Mouse (Mus musculus) C2C12 (cell line): ENCODE data around the gene Vsig1. TPM values are rescaled to one million over a fixed set of nuclear protein-coding genes. Genes with fewer than 3 reads are reported as not detected.

Experiments
- H3K27me3 ChIP-seq: one replicate; pipeline ENCODE4 v1.6.1; 2011; ENCODE audit not compliant: control insufficient read depth, insufficient read depth, insufficient read length
- H3K36me3 ChIP-seq: one replicate; pipeline ENCODE4 v1.6.1; 2011; ENCODE audit not compliant: control insufficient read depth, insufficient read depth
- H3K4me3 ChIP-seq: one replicate; pipeline ENCODE4 v1.5.1; 2011; ENCODE audit warnings: mild to moderate bottlenecking, control low read depth; ENCODE audit not compliant: poor library complexity, insufficient read depth, severe bottlenecking
- H3K79me2 ChIP-seq: one replicate; pipeline ENCODE4 v1.6.1; 2011; ENCODE audit not compliant: control insufficient read depth, insufficient read depth
- H3K79me3 ChIP-seq: one replicate; pipeline ENCODE4 v1.6.1; 2011; ENCODE audit warnings: low read depth, control low read depth
- H3ac ChIP-seq: one replicate; pipeline ENCODE3; 2011; ENCODE audit warnings: low read depth; ENCODE audit not compliant: control insufficient read depth, insufficient read length
- CEBPB ChIP-seq: IDR thresholded peaks from one replicate; pipeline ENCODE4 v1.6.1; 2011; ENCODE audit warnings: low read depth, mild to moderate bottlenecking, control low read depth, moderate library complexity
- CTCF ChIP-seq: IDR thresholded peaks from one replicate; pipeline ENCODE4 v1.5.1; 2011; ENCODE audit not compliant: control insufficient read depth, insufficient read depth, insufficient read length
- FOSL1 ChIP-seq: IDR thresholded peaks from one replicate; pipeline ENCODE4 v1.8.0; 2011; ENCODE audit warnings: mild to moderate bottlenecking, low read length; ENCODE audit not compliant: poor library complexity, insufficient read depth, severe bottlenecking
- MAX ChIP-seq: IDR thresholded peaks from one replicate; pipeline ENCODE4 v1.6.1; 2011; ENCODE audit warnings: mild to moderate bottlenecking, control low read depth
- MYOD1 ChIP-seq: IDR thresholded peaks from one replicate; pipeline ENCODE4 v1.6.1; 2011; ENCODE audit warnings: low read depth; ENCODE audit not compliant: control insufficient read depth, insufficient read length
- MYOG ChIP-seq: IDR thresholded peaks from one replicate; pipeline ENCODE4 v1.6.1; 2011; ENCODE audit not compliant: control insufficient read depth, insufficient read length; ENCODE audit errors: extremely low read depth
- USF1 ChIP-seq: IDR thresholded peaks from one replicate; pipeline ENCODE4 v1.6.1; 2011; ENCODE audit warnings: low read depth, mild to moderate bottlenecking, control low read depth, moderate library complexity
- polyA plus RNA-seq: library from polyadenylated mRNA; unstranded; fragments of >200 nt; fragmentation: generic; extraction: Trizol; gene quantifications from one replicate; pipeline ENCODE4 v1.2.1, GENCODE M21; 2012; ENCODE audit warnings: missing spikeins

Vsig1 gene
- polyA plus RNA-seq, 1 experiment = not detected

GRCm38 (mm10) chrX:140956959-140957358 is 49.6 kb downstream of the Vsig1 start:
- Histone ChIP-seq H3K4me3 (peak overlapping the region; percentile 46), H3K27me3 (no peaks in the 10 kb centered on the region), H3K79me3 (peaks cover 2% of the 10 kb centered on the region), H3ac (peak overlapping the region; percentile 56), H3K36me3 (peaks cover 2% of the 10 kb centered on the region), H3K79me2 (no peaks in the 10 kb centered on the region)
- no peak for TF ChIP-seq USF1
- no peak for TF ChIP-seq MYOD1
- TF ChIP-seq MAX = no peak
- no peak for TF ChIP-seq CEBPB
- no peak for TF ChIP-seq CTCF
- TF ChIP-seq FOSL1 = no peak
- TF ChIP-seq MYOG = no peak

GRCm38 (mm10) chrX:140978943-140979342 is 71.5 kb downstream of the Vsig1 start:
- Histone ChIP-seq H3K4me3 (no peak overlapping the region), H3K36me3 (no peaks in the 10 kb centered on the region), H3ac (no peak overlapping the region), H3K79me3 (no peaks in the 10 kb centered on the region), H3K79me2 (no peaks in the 10 kb centered on the region), H3K27me3 (no peaks in the 10 kb centered on the region)
- TF ChIP-seq MYOG (no peak), CEBPB (no peak), MYOD1 (no peak), CTCF (no peak), FOSL1 (no peak), USF1 (no peak), MAX (no peak)

GRCm38 (mm10) chrX:140979546-140979945 is 72.1 kb downstream of the Vsig1 start:
- no peak overlapping the region for H3K4me3 ChIP-seq
- H3K79me3 ChIP-seq = no peaks in the 10 kb centered on the region
- TF ChIP-seq MYOD1 (no peak), USF1 (no peak), CTCF (no peak), MYOG (no peak), CEBPB (no peak), FOSL1 (no peak), MAX (no peak)
- H3ac ChIP-seq = no peak overlapping the region
- H3K27me3 ChIP-seq = no peaks in the 10 kb centered on the region
- H3K36me3 ChIP-seq = no peaks in the 10 kb centered on the region
- no peaks in the 10 kb centered on the region for H3K79me2 ChIP-seq

DNA sequence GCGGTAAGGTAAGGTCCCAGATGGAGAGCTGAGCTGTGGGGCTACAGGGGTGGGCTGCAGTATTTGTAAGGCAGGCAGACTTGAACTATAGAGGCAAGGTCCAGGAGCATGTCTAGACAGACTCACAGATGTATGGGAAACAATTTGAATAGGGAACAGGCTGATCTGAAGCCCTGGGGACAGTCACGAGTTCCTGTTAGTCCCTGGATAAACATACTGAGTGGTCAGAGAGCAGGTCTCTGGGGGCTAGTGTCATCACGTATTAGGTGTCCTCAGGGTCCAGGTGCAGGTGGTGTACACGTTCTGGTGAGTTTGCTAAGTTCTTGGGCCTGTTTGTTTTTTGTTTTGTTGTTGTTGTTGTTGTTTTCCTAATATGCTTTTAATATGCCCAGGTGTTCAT is 72.8 kb downstream of the Vsig1 start:
- no peak for TF ChIP-seq USF1
- no peak for TF ChIP-seq MYOG
- Histone ChIP-seq H3K79me3 (no peaks in the 10 kb centered on the region), H3ac (no peak overlapping the region), H3K36me3 (no peaks in the 10 kb centered on the region), H3K79me2 (no peaks in the 10 kb centered on the region), H3K27me3 (no peaks in the 10 kb centered on the region), H3K4me3 (no peak overlapping the region)

- Histone ChIP-seq H3K27me3 (no peaks in the 10 kb centered on the region), H3K79me3 (no peaks in the 10 kb centered on the region), H3K36me3 (no peaks in the 10 kb centered on the region), H3ac (no peak overlapping the region), H3K4me3 (no peak overlapping the region), H3K79me2 (no peaks in the 10 kb centered on the region)
- TF ChIP-seq CTCF (no peak), FOSL1 (no peak), MYOD1 (no peak), USF1 (no peak)
Observed at GRCm38 (mm10) chrX:140983206-140983960, 76.0 kb downstream of the Vsig1 start.

DNA sequence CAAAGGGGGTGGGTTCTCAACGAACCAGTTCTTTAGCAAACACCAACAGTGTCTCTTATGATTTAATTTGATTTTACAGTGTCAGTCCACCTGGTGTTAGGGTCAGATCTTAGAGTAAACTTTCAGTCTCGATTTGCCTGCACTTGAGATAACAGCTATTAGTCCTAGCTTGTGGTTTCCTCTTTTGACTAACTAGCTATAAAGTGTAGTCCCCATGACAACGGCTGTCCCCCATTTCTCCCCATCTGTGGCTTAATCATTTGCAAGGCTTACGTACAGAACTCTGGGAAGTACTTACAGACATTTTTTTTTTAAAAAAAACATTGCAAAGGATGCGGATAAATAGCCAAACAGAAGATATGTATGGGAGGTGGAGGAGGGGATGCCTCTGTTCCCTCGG is 77.4 kb downstream of the Vsig1 start:
- no peaks in the 10 kb centered on the region for H3K27me3 ChIP-seq
- no peak overlapping the region for H3ac ChIP-seq
- no peak for TF ChIP-seq CEBPB
- H3K79me3 ChIP-seq = no peaks in the 10 kb centered on the region
- no peak overlapping the region for H3K4me3 ChIP-seq
- no peaks in the 10 kb centered on the region for H3K79me2 ChIP-seq
- no peaks in the 10 kb centered on the region for H3K36me3 ChIP-seq
